Mouse (Mus musculus): ENCODE results near the gene Cd180.

DNA sequence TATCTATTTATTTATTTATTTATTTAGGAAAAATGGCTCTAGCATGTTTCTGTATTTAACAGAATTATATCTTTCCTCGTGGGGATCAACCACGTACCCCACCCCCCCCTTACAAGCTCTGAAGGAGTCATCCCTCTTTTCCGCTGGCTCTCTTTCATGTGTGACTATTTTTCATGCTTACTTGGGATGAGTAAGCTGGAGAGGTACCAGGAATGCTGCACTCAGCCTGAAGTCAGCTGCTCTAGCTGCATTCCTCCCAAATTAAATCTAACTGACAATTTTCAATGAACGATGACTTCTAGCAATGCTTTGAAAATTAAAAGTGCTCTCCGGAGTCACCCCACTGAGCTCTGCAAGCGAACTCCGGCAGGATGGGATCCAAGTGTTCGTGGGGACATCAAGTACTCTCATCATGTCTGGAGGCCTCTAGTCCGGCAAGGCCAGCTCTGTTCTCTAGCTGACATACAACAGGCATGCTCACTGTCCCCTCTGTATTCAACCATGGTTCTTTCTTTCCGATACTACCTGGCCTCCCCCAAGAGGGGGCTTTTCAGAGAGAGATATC, 93.4 kb downstream of the Cd180 start:
- no peak for TF ChIP-seq CTCF (IDR thresholded peaks at IDR 0.05; ENCODE audit: low read depth)
- TF ChIP-seq EP300 (optimal IDR thresholded peaks at IDR 0.05) = no peak

Measured in stomach, postnatal 0 days (tissue).